Mouse (Mus musculus): ENCODE measurements at regions not wholly inside any gene's neighbourhood (a gene's known extent, or its start where the extent isn't known, plus 50 kb on each side); places are given as distances from the start of the nearest gene placed in this dataset.

DNA sequence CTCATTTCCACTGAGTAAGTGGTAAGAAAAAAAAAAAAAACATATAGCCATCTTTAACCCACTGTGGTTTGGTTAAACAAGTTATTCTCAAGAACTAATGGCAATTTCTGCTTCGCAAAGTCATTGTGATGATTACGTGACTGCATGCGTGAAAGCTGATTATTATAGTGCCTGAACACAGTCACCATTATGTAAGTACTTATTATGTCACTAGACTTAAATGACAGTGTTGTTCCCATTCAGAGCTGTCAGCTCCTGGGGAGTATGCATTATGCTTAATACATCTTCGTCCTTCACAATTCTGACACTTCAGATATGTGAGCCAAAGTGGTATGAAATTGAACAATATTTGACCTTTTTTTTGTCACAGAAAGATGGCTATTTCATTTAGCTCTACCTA, 71.3 kb upstream of the Kcnd3 start:
- no peak for DNase-seq

DNA sequence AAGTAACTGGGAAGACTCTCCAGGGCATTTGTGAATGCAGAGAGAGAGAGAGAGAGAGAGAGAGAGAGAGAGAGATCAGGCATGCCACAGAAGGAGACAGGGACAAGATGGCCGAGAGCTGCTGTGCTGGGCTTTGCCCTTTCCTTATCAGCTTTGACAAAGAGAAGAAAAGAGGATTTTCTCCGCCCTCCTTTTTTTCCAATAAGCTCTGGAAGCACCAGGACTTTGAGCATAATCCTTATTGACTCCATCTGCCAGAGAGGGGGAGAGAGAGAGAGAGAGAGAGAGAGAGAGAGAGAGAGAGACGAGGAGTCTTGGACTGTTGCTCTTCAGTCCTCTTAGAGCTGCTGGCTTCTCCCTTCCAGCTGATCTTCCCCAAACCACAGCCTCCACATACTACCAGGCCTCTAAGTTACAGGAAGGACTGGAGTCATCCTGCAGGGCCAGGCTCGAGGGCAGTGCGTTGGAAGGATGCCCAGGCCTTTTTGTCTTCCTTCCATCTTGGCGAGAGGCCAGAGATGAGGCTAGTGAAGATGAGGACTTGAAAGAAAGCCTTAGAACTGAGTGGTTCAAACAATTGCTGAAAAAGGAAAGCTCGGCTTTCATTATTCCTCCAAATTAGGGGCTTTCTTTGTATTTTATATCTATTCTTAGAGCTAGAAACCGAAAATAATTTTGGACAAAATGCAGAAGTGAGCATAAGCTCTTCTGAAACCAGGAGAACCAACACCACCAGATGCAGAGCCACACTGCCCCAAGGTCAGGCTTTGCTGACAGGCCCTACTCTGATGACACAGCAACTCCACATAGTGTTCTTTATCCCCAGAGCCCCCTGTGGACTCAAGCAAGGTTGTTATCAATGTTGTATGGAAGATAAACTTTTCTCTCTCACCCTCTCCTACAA, 59.3 kb upstream of the Kcnd3 start:
- peak; percentile 89 for DNase-seq

Data from adrenal gland, adult 8-10 months (tissue).